Mouse (Mus musculus): ENCODE measurements around the gene Rbfox1. TPM values are rescaled to one million over a fixed set of nuclear protein-coding genes. Genes with fewer than 3 reads are reported as not detected.

Gene Rbfox1
- polyA plus RNA-seq, 1 experiment from 2014 or later, result not detected

DNA sequence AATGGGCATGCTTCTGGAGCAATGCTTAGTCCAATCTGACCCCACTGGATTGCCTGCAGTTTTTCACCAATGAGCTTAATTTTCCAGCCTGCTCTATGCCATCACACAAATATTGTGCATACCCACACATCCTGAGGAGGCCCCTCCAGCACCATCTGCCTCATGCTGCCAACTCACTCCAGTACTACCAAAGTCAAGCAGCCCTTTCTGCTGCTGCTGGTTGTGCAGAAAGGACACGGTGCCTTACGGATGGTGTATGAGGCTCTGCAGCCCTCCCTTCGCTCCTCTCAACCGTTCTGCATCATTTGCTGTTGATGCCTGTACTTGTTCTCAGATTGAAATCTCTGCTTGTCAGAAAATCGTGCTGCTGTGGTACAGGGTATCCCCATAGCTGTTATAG lies 468.0 kb downstream of the Rbfox1 start:
- H3K36me3 ChIP-seq (ENCODE audit: inconsistent target), result no peaks in the 10 kb centered on the region
- H3K27ac ChIP-seq, result no peak overlapping the region
- WGBS (ENCODE audit: missing documents), result 84% methylated on average over 5 of the region's 5 CpGs
- H3K79me2 ChIP-seq (ENCODE audit: inconsistent target), result no peaks in the 10 kb centered on the region
- H3K4me3 ChIP-seq (ENCODE audit: inconsistent target), result no peak overlapping the region

DNA sequence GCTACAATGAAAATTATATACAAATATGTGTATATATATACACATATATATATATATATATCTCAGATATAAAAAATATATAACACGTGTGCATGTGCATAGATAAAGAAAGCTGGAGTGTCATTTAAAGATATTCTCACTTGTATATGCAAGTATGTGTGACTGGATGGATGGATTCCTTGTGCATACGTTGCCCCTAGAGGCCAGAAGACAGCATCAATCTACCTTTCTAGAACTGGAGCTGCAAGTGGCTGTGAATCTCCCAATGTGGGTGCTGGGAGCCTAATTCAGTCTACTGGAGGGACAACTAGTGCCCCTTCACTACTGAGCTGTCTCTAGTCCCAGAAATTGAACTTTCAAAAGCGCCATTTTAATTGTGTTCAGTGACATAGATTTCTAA lies 471.8 kb downstream of the Rbfox1 start:
- Histone ChIP-seq H3K79me2 (ENCODE audit: inconsistent target) (no peaks in the 10 kb centered on the region), H3K4me3 (ENCODE audit: inconsistent target) (no peak overlapping the region), H3K27ac (no peak overlapping the region), H3K36me3 (ENCODE audit: inconsistent target) (no peaks in the 10 kb centered on the region)
- WGBS (ENCODE audit: missing documents), result 80% methylated on average over 3 of the region's 3 CpGs

DNA sequence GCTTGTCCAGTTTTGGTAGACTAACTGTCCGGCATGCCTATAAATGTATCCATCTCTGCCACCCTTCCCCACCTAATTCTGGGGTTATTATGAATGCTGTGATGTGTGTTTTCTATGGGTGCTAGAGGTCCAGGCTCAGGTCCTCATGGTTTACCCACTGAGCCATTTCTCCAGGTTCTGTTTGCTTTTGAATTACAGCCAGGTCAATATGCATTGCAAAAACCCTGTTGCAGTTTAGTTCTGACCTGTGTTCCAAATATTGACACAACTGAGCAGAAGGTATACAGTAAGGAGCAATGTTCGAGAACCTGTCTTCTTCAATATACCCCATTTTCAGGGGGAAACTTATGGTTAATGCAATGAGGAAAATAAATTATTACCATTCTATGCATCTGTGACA lies 480.6 kb downstream of the Rbfox1 start:
- WGBS (ENCODE audit: missing documents), result 100% methylated on average over 1 of the region's 2 CpGs
- Histone ChIP-seq H3K27ac (no peak overlapping the region), H3K79me2 (ENCODE audit: inconsistent target) (no peaks in the 10 kb centered on the region), H3K36me3 (ENCODE audit: inconsistent target) (no peaks in the 10 kb centered on the region), H3K4me3 (ENCODE audit: inconsistent target) (no peak overlapping the region)

DNA sequence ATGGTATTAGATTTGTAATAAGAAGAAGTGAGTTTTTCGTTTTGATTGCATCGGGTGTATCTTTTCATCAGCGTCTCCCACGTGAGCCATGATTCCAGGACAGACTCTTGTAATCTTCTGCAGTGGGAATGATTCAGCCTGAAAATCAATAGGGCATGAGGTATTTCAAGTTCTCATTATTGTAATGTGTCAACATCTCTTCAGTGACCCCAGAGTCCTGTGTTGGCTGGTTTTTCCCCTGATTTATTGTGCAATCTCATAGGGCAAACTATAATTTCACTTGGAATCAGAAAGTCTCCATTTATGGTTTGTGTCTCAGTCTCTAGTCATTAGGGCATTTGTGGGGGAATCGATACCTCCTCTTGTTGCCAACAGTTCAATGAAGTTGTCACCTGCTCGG lies 481.5 kb downstream of the Rbfox1 start:
- no peaks in the 10 kb centered on the region for H3K79me2 ChIP-seq (ENCODE audit: inconsistent target)
- WGBS (ENCODE audit: missing documents), result 75% methylated on average over 6 of the region's 6 CpGs
- no peak overlapping the region for H3K4me3 ChIP-seq (ENCODE audit: inconsistent target)
- H3K27ac ChIP-seq, result no peak overlapping the region
- H3K36me3 ChIP-seq (ENCODE audit: inconsistent target), result no peaks in the 10 kb centered on the region

DNA sequence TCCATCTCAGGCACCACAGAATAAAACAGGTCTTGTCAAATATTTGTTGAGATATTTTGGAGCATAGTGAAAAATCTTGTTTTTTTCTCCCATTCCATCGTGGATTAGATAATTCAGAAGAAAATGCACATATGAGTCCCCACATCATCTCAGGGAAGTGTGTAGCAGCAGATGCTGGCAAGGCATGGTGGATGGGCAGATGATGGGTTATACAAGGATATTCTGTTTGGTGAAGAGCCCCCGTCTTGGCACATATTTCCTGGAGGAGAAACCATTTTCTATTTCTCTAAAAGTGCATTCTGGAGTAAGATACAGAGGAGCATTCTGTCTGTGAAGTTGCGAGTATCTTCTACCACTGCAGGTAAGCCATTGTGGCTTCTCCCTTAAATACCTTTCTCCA lies 495.8 kb downstream of the Rbfox1 start:
- WGBS (ENCODE audit: missing documents), result 80% methylated on average over 3 of the region's 3 CpGs
- no peak overlapping the region for H3K27ac ChIP-seq
- H3K79me2 ChIP-seq (ENCODE audit: inconsistent target), result no peaks in the 10 kb centered on the region
- H3K4me3 ChIP-seq (ENCODE audit: inconsistent target), result no peak overlapping the region
- H3K36me3 ChIP-seq (ENCODE audit: inconsistent target), result no peaks in the 10 kb centered on the region

DNA sequence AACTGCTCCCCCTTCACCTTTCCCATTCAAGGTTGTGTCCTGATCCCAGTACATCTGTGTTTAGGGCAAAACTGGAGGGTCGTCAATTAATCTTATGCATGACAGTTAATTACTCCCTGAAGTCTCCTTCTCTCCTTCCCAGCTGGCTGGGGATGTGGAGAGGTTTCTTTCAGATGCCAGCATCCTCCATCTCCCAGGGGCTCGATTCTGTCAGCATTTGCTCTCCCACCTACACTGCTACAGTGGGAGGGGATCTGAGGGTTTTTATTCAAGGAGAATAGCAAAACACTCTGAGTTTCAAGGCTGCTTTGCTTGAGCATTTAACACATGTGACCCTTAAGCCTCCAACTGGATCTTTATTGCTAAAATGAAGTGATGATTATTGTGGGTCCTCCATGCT lies 496.4 kb downstream of the Rbfox1 start:
- Histone ChIP-seq H3K36me3 (ENCODE audit: inconsistent target) (no peaks in the 10 kb centered on the region), H3K79me2 (ENCODE audit: inconsistent target) (no peaks in the 10 kb centered on the region), H3K4me3 (ENCODE audit: inconsistent target) (no peak overlapping the region), H3K27ac (no peak overlapping the region)
- 77% methylated on average over 2 of the region's 2 CpGs for WGBS (ENCODE audit: missing documents)

DNA sequence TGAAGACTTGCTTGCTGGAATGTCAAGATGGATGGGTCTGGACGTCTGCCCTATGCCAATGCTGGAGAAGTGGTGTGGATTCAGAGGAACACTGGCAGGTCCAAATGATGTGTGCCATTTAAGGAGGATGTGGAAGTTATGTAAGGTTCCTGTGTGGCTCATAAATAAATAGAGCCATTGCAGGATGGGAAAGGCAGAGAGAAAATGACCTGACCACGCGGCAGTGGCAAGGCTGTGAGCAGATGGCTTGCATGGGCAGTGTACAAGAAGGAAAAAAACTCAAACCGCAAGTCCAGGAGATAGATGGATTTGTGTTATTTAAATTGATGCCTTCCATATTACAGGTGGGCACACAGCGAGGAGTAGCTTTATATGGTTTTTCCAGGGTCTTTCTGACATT lies 497.6 kb downstream of the Rbfox1 start:
- no peak overlapping the region for H3K4me3 ChIP-seq (ENCODE audit: inconsistent target)
- WGBS (ENCODE audit: missing documents), result 75% methylated on average over 5 of the region's 5 CpGs
- H3K36me3 ChIP-seq (ENCODE audit: inconsistent target), result no peaks in the 10 kb centered on the region
- no peaks in the 10 kb centered on the region for H3K79me2 ChIP-seq (ENCODE audit: inconsistent target)
- no peak overlapping the region for H3K27ac ChIP-seq

DNA sequence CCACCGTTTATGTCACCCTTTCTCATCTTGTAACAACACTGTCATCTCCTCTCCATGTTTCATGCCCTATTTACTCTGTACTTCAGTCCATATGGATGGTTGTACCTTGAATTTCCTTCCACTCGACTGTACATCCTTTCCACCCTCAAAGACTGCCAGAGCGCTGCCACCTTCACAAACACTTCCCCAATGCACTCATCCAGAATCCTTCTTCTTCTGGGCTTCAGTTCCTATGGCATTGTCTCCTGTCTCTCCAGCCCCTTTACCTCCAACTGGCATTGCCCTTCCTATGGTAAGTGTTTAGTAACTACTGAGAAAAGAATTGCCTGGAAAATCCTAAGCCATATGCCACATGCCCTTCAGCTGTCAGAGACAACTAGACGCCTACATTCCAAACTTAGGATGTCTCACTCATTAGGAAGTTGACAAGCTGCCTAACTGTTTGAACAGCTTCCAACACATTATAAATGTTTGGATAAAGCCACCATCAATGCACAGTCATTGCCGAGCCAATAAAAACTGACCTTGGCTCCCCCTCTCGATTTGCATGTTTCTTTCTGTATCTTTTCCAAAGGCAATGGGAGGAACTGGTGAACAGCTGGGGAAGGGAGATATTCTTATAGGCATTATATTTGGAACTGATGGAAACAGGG lies 505.2 kb downstream of the Rbfox1 start:
- 89% methylated on average over 6 of the region's 6 CpGs for WGBS (ENCODE audit: missing documents)
- Histone ChIP-seq H3K79me2 (ENCODE audit: inconsistent target) (no peaks in the 10 kb centered on the region), H3K36me3 (ENCODE audit: inconsistent target) (no peaks in the 10 kb centered on the region), H3K27ac (no peak overlapping the region), H3K4me3 (ENCODE audit: inconsistent target) (no peak overlapping the region)

DNA sequence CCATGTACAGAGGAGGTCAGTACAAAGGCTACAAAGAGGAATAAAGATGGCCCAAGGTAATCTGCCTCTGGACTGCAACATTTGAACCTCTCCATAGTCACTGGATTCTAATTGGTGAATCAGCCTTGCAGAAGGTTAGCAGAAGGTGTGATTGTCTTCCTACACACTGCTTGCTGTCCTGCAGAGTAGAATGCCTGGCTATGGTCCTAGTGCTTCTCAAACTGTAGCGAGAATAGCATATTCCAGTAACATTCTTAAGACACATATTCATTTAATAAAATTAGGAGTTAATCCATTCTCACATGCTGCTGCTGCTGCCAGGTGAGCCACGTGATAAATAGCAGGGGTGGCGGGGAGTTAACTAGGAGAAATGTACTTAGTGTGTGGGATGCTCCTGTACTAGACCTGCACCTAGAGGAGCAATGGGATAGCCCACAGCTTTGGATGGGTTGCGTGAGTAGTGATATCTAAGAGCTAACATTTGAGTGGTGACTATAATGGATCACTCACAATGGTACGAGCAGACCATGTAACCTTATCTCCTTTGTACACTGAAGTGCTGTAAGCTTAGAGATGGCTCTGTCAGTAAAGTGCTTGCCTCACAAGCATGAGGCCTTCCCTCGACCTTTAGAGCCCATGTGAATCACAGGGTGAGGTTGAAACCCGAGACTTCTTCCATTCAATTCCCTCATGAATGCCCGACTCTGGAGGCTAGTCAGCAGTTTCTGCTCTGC lies 511.7 kb downstream of the Rbfox1 start:
- H3K4me3 ChIP-seq (ENCODE audit: inconsistent target), result no peak overlapping the region
- 81% methylated on average over 8 of the region's 8 CpGs for WGBS (ENCODE audit: missing documents)

DNA sequence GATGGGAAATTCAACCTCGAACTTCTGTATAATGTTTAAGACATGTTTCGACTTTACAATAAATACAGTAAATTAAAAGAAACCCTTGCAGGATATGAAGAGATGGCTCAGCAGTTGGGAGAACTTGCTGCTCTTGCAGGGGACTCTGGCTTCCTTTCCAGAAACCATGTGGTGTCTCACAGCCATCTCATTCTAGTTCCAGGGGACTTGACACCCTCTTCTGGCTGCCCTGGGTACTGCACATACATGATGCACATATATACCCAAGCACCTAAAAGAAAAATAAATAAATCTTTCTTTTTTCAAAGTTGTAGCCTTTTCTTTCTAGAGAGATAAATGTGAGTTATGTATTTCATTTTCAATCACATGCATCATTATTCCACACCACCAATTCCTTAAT lies 512.5 kb downstream of the Rbfox1 start:
- Histone ChIP-seq H3K4me3 (ENCODE audit: inconsistent target) (no peak overlapping the region), H3K79me2 (ENCODE audit: inconsistent target) (no peaks in the 10 kb centered on the region), H3K36me3 (ENCODE audit: inconsistent target) (no peaks in the 10 kb centered on the region), H3K27ac (no peak overlapping the region)
- WGBS (ENCODE audit: missing documents), result 100% methylated on average over 2 of the region's 2 CpGs

More for the DNA sequence above, 511.7 kb downstream of the Rbfox1 start:
- H3K36me3 ChIP-seq (ENCODE audit: inconsistent target), result no peaks in the 10 kb centered on the region
- no peaks in the 10 kb centered on the region for H3K79me2 ChIP-seq (ENCODE audit: inconsistent target)
- no peak overlapping the region for H3K27ac ChIP-seq

DNA sequence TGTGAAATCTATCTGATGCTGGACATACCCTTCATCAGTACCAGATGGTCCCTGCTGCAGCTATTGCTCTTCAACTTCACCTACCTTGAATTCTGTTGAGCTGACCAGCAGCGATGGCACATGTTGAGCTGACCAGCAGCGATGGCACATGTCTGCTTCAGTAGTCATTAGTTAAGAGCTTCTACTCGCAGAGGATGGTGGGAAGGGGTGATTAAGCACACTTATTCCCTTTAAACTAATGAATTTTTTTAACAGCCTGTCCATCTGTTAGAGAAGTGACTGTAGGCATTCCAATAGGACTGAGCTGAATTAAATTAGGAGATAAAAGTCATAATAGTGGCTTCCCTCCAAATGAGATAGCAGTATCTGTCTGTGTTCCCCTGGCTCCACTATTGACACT lies 517.7 kb downstream of the Rbfox1 start:
- Histone ChIP-seq H3K27ac (no peak overlapping the region), H3K4me3 (ENCODE audit: inconsistent target) (no peak overlapping the region), H3K36me3 (ENCODE audit: inconsistent target) (no peaks in the 10 kb centered on the region), H3K79me2 (ENCODE audit: inconsistent target) (no peaks in the 10 kb centered on the region)
- WGBS (ENCODE audit: missing documents), result 81% methylated on average over 3 of the region's 3 CpGs

DNA sequence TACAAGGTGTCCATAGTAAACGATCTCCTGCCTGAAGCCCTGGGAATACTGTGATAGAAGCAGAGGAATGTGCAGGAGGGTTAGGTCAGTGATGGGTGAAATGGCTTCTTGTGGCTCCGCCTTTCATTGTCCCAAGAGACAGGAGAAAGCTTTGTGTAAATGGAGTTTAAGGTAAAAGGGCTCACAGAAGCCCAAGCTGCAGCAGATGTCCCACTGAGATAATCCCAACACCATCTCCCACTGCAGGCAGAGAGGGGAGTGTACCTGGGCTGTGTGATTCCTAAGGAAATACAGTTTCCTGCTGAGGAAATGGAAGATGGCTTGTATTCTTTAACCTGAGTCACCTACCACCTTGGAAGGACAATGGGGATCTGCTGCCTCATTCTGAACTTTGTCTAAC lies 529.7 kb downstream of the Rbfox1 start:
- no peaks in the 10 kb centered on the region for H3K79me2 ChIP-seq (ENCODE audit: inconsistent target)
- no peaks in the 10 kb centered on the region for H3K36me3 ChIP-seq (ENCODE audit: inconsistent target)
- WGBS (ENCODE audit: missing documents), result 57% methylated on average over 2 of the region's 2 CpGs
- H3K27ac ChIP-seq, result no peak overlapping the region
- H3K4me3 ChIP-seq (ENCODE audit: inconsistent target), result no peak overlapping the region

DNA sequence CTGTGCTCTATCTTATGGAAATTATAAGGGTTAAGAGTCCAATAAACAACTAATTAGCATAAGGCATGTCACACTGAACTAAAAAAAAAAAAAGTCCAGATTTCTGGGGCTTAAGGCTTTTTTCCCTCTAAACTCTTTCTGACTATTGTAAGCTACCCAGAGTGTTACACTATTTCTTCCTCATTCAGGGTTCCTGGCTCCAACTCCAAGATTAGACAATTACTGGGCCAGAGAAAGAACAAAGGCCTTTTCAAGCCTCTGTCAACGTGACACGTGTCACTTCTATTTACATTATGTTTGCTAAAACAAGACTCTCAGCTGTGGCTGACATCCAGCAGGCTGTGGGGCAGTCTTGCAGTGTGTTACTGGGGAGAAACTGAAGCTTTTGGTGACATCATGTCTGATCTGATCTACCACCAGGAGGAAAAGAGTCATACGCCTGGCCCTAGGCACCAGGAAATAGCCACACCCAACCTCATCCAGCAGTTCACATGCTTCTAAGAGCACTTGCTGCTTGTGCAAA lies 536.5 kb downstream of the Rbfox1 start:
- H3K27ac ChIP-seq, result no peak overlapping the region
- no peaks in the 10 kb centered on the region for H3K79me2 ChIP-seq (ENCODE audit: inconsistent target)
- no peaks in the 10 kb centered on the region for H3K36me3 ChIP-seq (ENCODE audit: inconsistent target)
- 72% methylated on average over 3 of the region's 3 CpGs for WGBS (ENCODE audit: missing documents)
- H3K4me3 ChIP-seq (ENCODE audit: inconsistent target), result no peak overlapping the region

DNA sequence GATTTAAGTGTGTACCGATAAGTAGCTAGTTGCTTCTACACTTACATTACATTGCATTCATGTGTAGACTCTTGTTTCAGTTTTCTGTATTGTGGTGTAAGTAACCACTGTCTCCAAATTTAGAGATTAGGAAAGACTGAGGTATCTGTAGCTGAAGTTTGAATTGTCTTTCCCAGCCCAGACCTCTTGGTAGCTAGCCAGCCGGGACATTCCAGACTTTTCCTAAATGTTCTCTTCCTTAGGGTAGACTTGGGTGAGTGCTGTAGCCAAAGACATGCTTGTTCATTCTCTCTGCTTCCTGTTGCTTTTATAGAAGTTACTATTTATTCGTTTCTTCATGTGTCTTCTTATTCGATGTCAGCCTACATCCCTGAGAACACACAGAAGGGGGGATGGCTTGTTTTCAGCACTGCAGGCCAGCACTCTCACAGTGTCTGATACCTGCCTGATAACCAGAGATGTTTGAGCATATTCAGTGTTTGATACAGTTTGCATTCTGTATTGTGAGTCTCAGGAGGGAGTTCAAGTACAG lies 538.8 kb downstream of the Rbfox1 start:
- Histone ChIP-seq H3K79me2 (ENCODE audit: inconsistent target) (no peaks in the 10 kb centered on the region), H3K27ac (no peak overlapping the region), H3K4me3 (ENCODE audit: inconsistent target) (no peak overlapping the region), H3K36me3 (ENCODE audit: inconsistent target) (no peaks in the 10 kb centered on the region)
- WGBS (ENCODE audit: missing documents), result 82% methylated on average over 4 of the region's 4 CpGs

DNA sequence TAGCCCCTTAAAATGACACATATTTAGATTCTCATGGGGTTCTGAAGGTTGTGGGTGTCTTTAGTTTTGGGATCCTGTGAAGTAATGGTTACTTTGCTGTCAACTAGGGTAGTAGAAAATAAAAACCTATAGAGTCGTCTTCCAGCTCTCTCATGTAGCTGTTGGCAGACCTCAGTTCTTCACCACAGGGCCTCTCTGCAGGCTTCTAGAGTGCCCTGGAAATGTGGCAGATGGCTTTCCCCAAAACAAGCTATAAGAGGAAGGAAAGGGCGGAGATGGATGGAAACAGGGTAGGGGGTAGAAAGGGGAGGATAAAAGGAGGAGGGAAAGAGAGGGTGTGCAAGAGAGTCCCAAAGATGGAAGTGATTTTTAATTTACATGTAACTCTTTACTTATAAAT lies 539.6 kb downstream of the Rbfox1 start:
- Histone ChIP-seq H3K36me3 (ENCODE audit: inconsistent target) (no peaks in the 10 kb centered on the region), H3K4me3 (ENCODE audit: inconsistent target) (no peak overlapping the region), H3K27ac (no peak overlapping the region), H3K79me2 (ENCODE audit: inconsistent target) (no peaks in the 10 kb centered on the region)
- WGBS (ENCODE audit: missing documents), result 69% methylated on average over 2 of the region's 2 CpGs
